Mouse (Mus musculus): Measurements from ENCODE around the gene Bbs1. TPM values are rescaled to one million over a fixed set of nuclear protein-coding genes. Genes with fewer than 3 reads are reported as not detected.

Gene Bbs1
- total and polyA plus RNA-seq, 2 experiments from 2014 or later: 9.0 to 31.8 TPM

DNA sequence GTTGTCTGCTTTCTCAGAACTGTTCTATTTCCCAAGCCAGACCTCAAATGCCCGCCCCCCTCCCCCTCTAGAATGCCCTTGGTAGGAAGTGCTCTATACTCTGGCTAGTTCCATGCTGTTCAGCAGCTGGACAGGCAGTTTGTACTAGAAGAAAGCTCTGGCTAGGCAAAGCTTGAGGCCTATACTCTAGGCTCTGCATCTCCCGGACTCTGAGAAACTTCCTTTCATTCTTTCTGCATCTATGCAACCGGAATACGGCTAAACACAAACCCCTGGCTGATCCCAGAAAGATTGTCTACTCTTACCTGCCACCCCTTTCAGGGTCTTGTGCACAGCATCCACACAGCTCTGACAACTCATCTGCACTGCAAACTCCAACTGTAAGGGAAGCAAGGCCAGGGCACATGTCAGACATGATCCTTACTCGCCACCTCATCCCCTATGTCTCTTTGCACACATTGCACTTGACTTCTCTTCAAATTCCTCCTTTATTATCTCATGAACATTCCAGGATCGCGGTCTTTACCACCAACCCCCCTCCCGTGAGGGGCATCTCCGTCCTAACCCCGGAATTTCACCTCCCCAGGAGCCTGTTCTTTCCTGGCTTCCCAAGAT lies 67.8 kb downstream of the Bbs1 start:
- Histone ChIP-seq H3K4me2 (ENCODE audit: low read depth, low read length, poor library complexity, severe bottlenecking) (peak overlapping the region; percentile 96), H3K9me3 (ENCODE audit: low read length) (no peaks in the 10 kb centered on the region), H3K27me3 (ENCODE audit: insufficient read depth, low read length) (peaks cover 18% of the 10 kb centered on the region), H3K36me3 (ENCODE audit: insufficient read depth, low read length) (no peaks in the 10 kb centered on the region), H3K27ac (ENCODE audit: low read depth, low read length) (peak overlapping the region; percentile 38; the same call in 1 of the 2 replicates), H3K9ac (replicated peaks; ENCODE audit: low read length, poor library complexity, severe bottlenecking) (peak overlapping the region; percentile 64), H3K4me1 (ENCODE audit: insufficient read depth, low read length) (peaks cover 10% of the 10 kb centered on the region), H3K4me3 (ENCODE audit: low read depth, low read length) (peak overlapping the region; percentile 63)
- TF ChIP-seq CTCF (IDR thresholded peaks at IDR 0.05): no peak
- ATAC-seq (ENCODE audit: low FRiP score): no peak; the same call in 1 of the 2 replicates
- DNase-seq (ENCODE audit: low spot score): no peak
- 29% methylated on average over 10 of the region's 10 CpGs for WGBS

GRCm38 (mm10) chr19:4837049-4837448 lies 69.4 kb downstream of the Bbs1 start:
- Histone ChIP-seq H3K36me3 (ENCODE audit: insufficient read depth, low read length) (no peaks in the 10 kb centered on the region), H3K4me3 (ENCODE audit: low read depth, low read length) (no peak overlapping the region), H3K27me3 (ENCODE audit: insufficient read depth, low read length) (peaks cover 18% of the 10 kb centered on the region), H3K9ac (replicated peaks; ENCODE audit: low read length, poor library complexity, severe bottlenecking) (no peak overlapping the region), H3K27ac (ENCODE audit: low read depth, low read length) (no peak overlapping the region), H3K4me2 (ENCODE audit: low read depth, low read length, poor library complexity, severe bottlenecking) (no peak overlapping the region), H3K4me1 (ENCODE audit: insufficient read depth, low read length) (peaks cover 10% of the 10 kb centered on the region), H3K9me3 (ENCODE audit: low read length) (no peaks in the 10 kb centered on the region)
- WGBS: 93% methylated on average over 6 of the region's 6 CpGs
- no peak for TF ChIP-seq CTCF (IDR thresholded peaks at IDR 0.05)
- ATAC-seq (ENCODE audit: low FRiP score) (no peak), DNase-seq (ENCODE audit: low spot score) (no peak)

Other genes starting within 250 kb of the Bbs1 start
- 0.99 and 3.0 TPM in 2 replicates for gene Gm960, start 208.0 kb downstream of the Bbs1 start, total RNA-seq (2014; rRNA removed)
- 5.9 and 6.4 TPM in 2 replicates for gene Gm960, start 208.0 kb downstream of the Bbs1 start, polyA plus RNA-seq (2015; fragmentation: Nextera tagmentation; extraction: Ambion mirVana)
- 138 and 154 TPM in 2 replicates for gene Sptbn2, start 195.5 kb downstream of the Bbs1 start, total RNA-seq (2014; rRNA removed)
- 18.9 and 19.7 TPM in 2 replicates for gene Sptbn2, start 195.5 kb downstream of the Bbs1 start, polyA plus RNA-seq (2015; fragmentation: Nextera tagmentation; extraction: Ambion mirVana)
- 63.2 and 89.1 TPM in 2 replicates for gene Rbm4b, start 150.1 kb downstream of the Bbs1 start, total RNA-seq (2014; rRNA removed)
- 88.6 and 89.7 TPM in 2 replicates for gene Rbm4b, start 150.1 kb downstream of the Bbs1 start, polyA plus RNA-seq (2015; fragmentation: Nextera tagmentation; extraction: Ambion mirVana)
- 90.5 and 97.4 TPM in 2 replicates for gene Rbm4, start 112.7 kb downstream of the Bbs1 start, total RNA-seq (2014; rRNA removed)
- gene Rbm4, start 112.7 kb downstream of the Bbs1 start, polyA plus RNA-seq (2015; fragmentation: Nextera tagmentation; extraction: Ambion mirVana): 39.0 and 40.0 TPM in 2 replicates
- gene Gm21992, start 95.0 kb downstream of the Bbs1 start, total RNA-seq (2014; rRNA removed): 8.1 and 22.3 TPM in 2 replicates
- gene Gm21992, start 95.0 kb downstream of the Bbs1 start, polyA plus RNA-seq (2015; fragmentation: Nextera tagmentation; extraction: Ambion mirVana): 12.6 and 17.9 TPM in 2 replicates
- gene Rbm14, start 95.0 kb downstream of the Bbs1 start, total RNA-seq (2014; rRNA removed): 41.5 and 43.8 TPM in 2 replicates
- 37.9 and 38.4 TPM in 2 replicates for gene Rbm14, start 95.0 kb downstream of the Bbs1 start, polyA plus RNA-seq (2015; fragmentation: Nextera tagmentation; extraction: Ambion mirVana)
- gene Ccs, start 67.3 kb downstream of the Bbs1 start, total RNA-seq (2014; rRNA removed): 19.9 and 20.0 TPM in 2 replicates
- 40.1 and 42.6 TPM in 2 replicates for gene Ccs, start 67.3 kb downstream of the Bbs1 start, polyA plus RNA-seq (2015; fragmentation: Nextera tagmentation; extraction: Ambion mirVana)
- 0.38 and 1.0 TPM in 2 replicates for gene Ccdc87, start 67.3 kb downstream of the Bbs1 start, total RNA-seq (2014; rRNA removed)
- 1.1 and 1.2 TPM in 2 replicates for gene Ccdc87, start 67.3 kb downstream of the Bbs1 start, polyA plus RNA-seq (2015; fragmentation: Nextera tagmentation; extraction: Ambion mirVana)
- gene Ctsf, start 51.5 kb downstream of the Bbs1 start, total RNA-seq (2014; rRNA removed): 117 and 125 TPM in 2 replicates
- gene Ctsf, start 51.5 kb downstream of the Bbs1 start, polyA plus RNA-seq (2015; fragmentation: Nextera tagmentation; extraction: Ambion mirVana): 82.5 and 91.1 TPM in 2 replicates
- gene Actn3, start 28.7 kb downstream of the Bbs1 start, total RNA-seq (2014; rRNA removed): 4.5 and 5.3 TPM in 2 replicates
- 3.8 and 4.4 TPM in 2 replicates for gene Actn3, start 28.7 kb downstream of the Bbs1 start, polyA plus RNA-seq (2015; fragmentation: Nextera tagmentation; extraction: Ambion mirVana)
- gene Zdhhc24, start 28.0 kb downstream of the Bbs1 start, total RNA-seq (2014; rRNA removed): 24.0 and 29.8 TPM in 2 replicates
- gene Zdhhc24, start 28.0 kb downstream of the Bbs1 start, polyA plus RNA-seq (2015; fragmentation: Nextera tagmentation; extraction: Ambion mirVana): 17.2 and 18.1 TPM in 2 replicates
- 84.6 and 94.7 TPM in 2 replicates for gene Dpp3, start 21.7 kb upstream of the Bbs1 start, total RNA-seq (2014; rRNA removed)
- gene Dpp3, start 21.7 kb upstream of the Bbs1 start, polyA plus RNA-seq (2015; fragmentation: Nextera tagmentation; extraction: Ambion mirVana): 87.7 and 96.3 TPM in 2 replicates
- gene Peli3, start 36.5 kb upstream of the Bbs1 start, total RNA-seq (2014; rRNA removed): 10.9 and 24.4 TPM in 2 replicates
- gene Peli3, start 36.5 kb upstream of the Bbs1 start, polyA plus RNA-seq (2015; fragmentation: Nextera tagmentation; extraction: Ambion mirVana): 8.4 and 8.6 TPM in 2 replicates
- gene Mrpl11, start 55.5 kb upstream of the Bbs1 start, total RNA-seq (2014; rRNA removed): 88.2 and 93.1 TPM in 2 replicates
- gene Mrpl11, start 55.5 kb upstream of the Bbs1 start, polyA plus RNA-seq (2015; fragmentation: Nextera tagmentation; extraction: Ambion mirVana): 141 and 145 TPM in 2 replicates
- gene Npas4, start 83.7 kb upstream of the Bbs1 start, total RNA-seq (2014; rRNA removed): 3.4 and 5.9 TPM in 2 replicates
- 0.36 and 0.43 TPM in 2 replicates for gene Npas4, start 83.7 kb upstream of the Bbs1 start, polyA plus RNA-seq (2015; fragmentation: Nextera tagmentation; extraction: Ambion mirVana)
- 21.4 and 30.2 TPM in 2 replicates for gene Slc29a2, start 117.2 kb upstream of the Bbs1 start, total RNA-seq (2014; rRNA removed)
- 19.1 and 21.1 TPM in 2 replicates for gene Slc29a2, start 117.2 kb upstream of the Bbs1 start, polyA plus RNA-seq (2015; fragmentation: Nextera tagmentation; extraction: Ambion mirVana)
- gene B4gat1, start 132.2 kb upstream of the Bbs1 start, total RNA-seq (2014; rRNA removed): 136 and 143 TPM in 2 replicates
- 172 and 177 TPM in 2 replicates for gene B4gat1, start 132.2 kb upstream of the Bbs1 start, polyA plus RNA-seq (2015; fragmentation: Nextera tagmentation; extraction: Ambion mirVana)
- 3.8 and 12.5 TPM in 2 replicates for gene AC124502.3, start 132.3 kb upstream of the Bbs1 start, total RNA-seq (2014; rRNA removed)
- gene AC124502.3, start 132.3 kb upstream of the Bbs1 start, polyA plus RNA-seq (2015; fragmentation: Nextera tagmentation; extraction: Ambion mirVana): 2.2 and 3.7 TPM in 2 replicates
- gene Brms1, start 134.7 kb upstream of the Bbs1 start, total RNA-seq (2014; rRNA removed): 2.1 TPM in 1 of 2 replicates, not detected in the other
- gene Brms1, start 134.7 kb upstream of the Bbs1 start, polyA plus RNA-seq (2015; fragmentation: Nextera tagmentation; extraction: Ambion mirVana): 14.3 and 15.3 TPM in 2 replicates
- gene Rin1, start 143.9 kb upstream of the Bbs1 start, total RNA-seq (2014; rRNA removed): 4.0 and 4.3 TPM in 2 replicates
- gene Rin1, start 143.9 kb upstream of the Bbs1 start, polyA plus RNA-seq (2015; fragmentation: Nextera tagmentation; extraction: Ambion mirVana): 0.76 and 0.96 TPM in 2 replicates
- 22.0 and 23.3 TPM in 2 replicates for gene Cd248, start 161.4 kb upstream of the Bbs1 start, total RNA-seq (2014; rRNA removed)
- 15.7 and 18.3 TPM in 2 replicates for gene Cd248, start 161.4 kb upstream of the Bbs1 start, polyA plus RNA-seq (2015; fragmentation: Nextera tagmentation; extraction: Ambion mirVana)
- 54.0 and 64.0 TPM in 2 replicates for gene Tmem151a, start 178.9 kb upstream of the Bbs1 start, total RNA-seq (2014; rRNA removed)
- gene Tmem151a, start 178.9 kb upstream of the Bbs1 start, polyA plus RNA-seq (2015; fragmentation: Nextera tagmentation; extraction: Ambion mirVana): 64.2 and 72.0 TPM in 2 replicates
- 40.4 and 53.9 TPM in 2 replicates for gene Yif1a, start 181.9 kb upstream of the Bbs1 start, total RNA-seq (2014; rRNA removed)
- 38.8 and 49.9 TPM in 2 replicates for gene Yif1a, start 181.9 kb upstream of the Bbs1 start, polyA plus RNA-seq (2015; fragmentation: Nextera tagmentation; extraction: Ambion mirVana)
- gene Cnih2, start 191.9 kb upstream of the Bbs1 start, total RNA-seq (2014; rRNA removed): 677 and 753 TPM in 2 replicates
- 547 and 553 TPM in 2 replicates for gene Cnih2, start 191.9 kb upstream of the Bbs1 start, polyA plus RNA-seq (2015; fragmentation: Nextera tagmentation; extraction: Ambion mirVana)
- 192 and 242 TPM in 2 replicates for gene Rab1b, start 200.4 kb upstream of the Bbs1 start, total RNA-seq (2014; rRNA removed)
- gene Rab1b, start 200.4 kb upstream of the Bbs1 start, polyA plus RNA-seq (2015; fragmentation: Nextera tagmentation; extraction: Ambion mirVana): 204 and 227 TPM in 2 replicates
- gene Klc2, start 211.9 kb upstream of the Bbs1 start, total RNA-seq (2014; rRNA removed): 187 and 201 TPM in 2 replicates
- gene Klc2, start 211.9 kb upstream of the Bbs1 start, polyA plus RNA-seq (2015; fragmentation: Nextera tagmentation; extraction: Ambion mirVana): 65.7 and 67.9 TPM in 2 replicates

All from midbrain, postnatal 0 days (tissue).